Mouse (Mus musculus) liver, embryonic 14.5 days (tissue): Measurements from ENCODE around the gene Isg20l2. TPM values are rescaled to one million over a fixed set of nuclear protein-coding genes. Genes with fewer than 3 reads are reported as not detected.

ENCODE experiments used
- ATAC-seq: fragments of 200-750 bp; cut with Nextera tagmentation; 2 replicates; pipeline ENCODE4 v1.8.0; 2017; ENCODE audit warnings: moderate number of reproducible peaks, mild to moderate bottlenecking, moderate library complexity; ENCODE audit not compliant: insufficient read depth
- DNase-seq, 3 experiments: peaks; one replicate each; pipeline ENCODE4 v3.0.0-alpha.2; 2012 to 2013; ENCODE audit warnings: low read depth in 3 of 3, low spot score in 3 of 3
- H3K27ac ChIP-seq: fragments of 300-500 bp; sonication (generic); 2 replicates; pipeline ENCODE4 v1.5.1; 2014; ENCODE audit warnings: moderate library complexity, mild to moderate bottlenecking, control low read depth, inconsistent platforms
- H3K27me3 ChIP-seq: fragments of 300-500 bp; sonication (generic); 2 replicates; pipeline ENCODE4 v1.6.1; 2014; ENCODE audit warnings: mild to moderate bottlenecking, low read length, moderate library complexity; ENCODE audit not compliant: control insufficient read depth, insufficient read depth
- H3K36me3 ChIP-seq: fragments of 300-500 bp; sonication (generic); replicated peaks from 2 replicates; pipeline ENCODE4 v1.6.1; 2014; ENCODE audit warnings: low read depth; ENCODE audit not compliant: control insufficient read depth, insufficient read depth
- H3K4me1 ChIP-seq, 2 experiments: fragments of 200-500 bp in 1 of 2; fragments of 300-500 bp in 1 of 2; sonication (generic) in 1 of 2; replicated peaks; 2 replicates each; pipeline ENCODE4 v1.6.1; 2012 to 2014; ENCODE audit warnings: antibody characterized with exemption in 1 of 2, inconsistent platforms in 1 of 2, low read length in 1 of 2; ENCODE audit not compliant: control insufficient read depth in 2 of 2, insufficient read depth in 2 of 2
- H3K4me2 ChIP-seq: fragments of 300-500 bp; sonication (generic); 2 replicates; pipeline ENCODE4 v1.6.1; 2014; ENCODE audit warnings: low read depth, mild to moderate bottlenecking, control low read depth, moderate library complexity
- H3K4me3 ChIP-seq, 2 experiments: fragments of 200-500 bp in 1 of 2; fragments of 300-500 bp in 1 of 2; sonication (generic) in 1 of 2; 2 replicates each; pipeline ENCODE4 v1.5.1; 2012 to 2014; ENCODE audit warnings: low read depth in 2 of 2, low read length in 2 of 2, mild to moderate bottlenecking in 2 of 2, control low read depth in 1 of 2, inconsistent platforms in 1 of 2, moderate library complexity in 1 of 2; ENCODE audit not compliant: insufficient read depth in 1 of 2
- H3K9ac ChIP-seq: fragments of 300-500 bp; sonication (generic); replicated peaks from 2 replicates; pipeline ENCODE4 v1.6.1; 2014; ENCODE audit warnings: mild to moderate bottlenecking, control low read depth, moderate library complexity
- H3K9me3 ChIP-seq: fragments of 300-500 bp; sonication (generic); 2 replicates; pipeline ENCODE4 v1.6.1; 2016; ENCODE audit warnings: low read length, mixed read lengths; ENCODE audit not compliant: control insufficient read depth
- CTCF ChIP-seq: IDR thresholded peaks from 2 replicates; pipeline ENCODE4 v1.5.1; 2016; ENCODE audit warnings: antibody characterized with exemption, low read depth, control low read depth
- EP300 ChIP-seq: IDR thresholded peaks from 2 replicates; pipeline ENCODE4 v1.6.1; 2016; ENCODE audit warnings: antibody characterized with exemption, low read depth
- WGBS: fragments of 180-500 bp; shearing (Covaris S2); extraction: QIAGEN DNeasy Blood & Tissue Kit; methylation state at CpG from one replicate; pipeline ENCODE4 v1.1.7; 2014; ENCODE audit not compliant: insufficient replicate concordance; 5-methylcytosine and 5-hydroxymethylcytosine counted together
- polyA plus RNA-seq, 2 experiments: library from polyadenylated mRNA; depleted of rRNA in 1 of 2; stranded (reverse) in 1 of 2; unstranded in 1 of 2; fragments of >200 nt; fragmentation: Nextera tagmentation in 1 of 2; extraction: Ambion mirVana in 1 of 2; gene quantifications; 2 replicates each; pipeline versions ENCODE4 v1.2.1 to v1.2.3; 2012 to 2014

Gene Isg20l2
- polyA plus RNA-seq, 2 experiments, result 9.7 to 14.8 TPM

GRCm38 (mm10) chr3:87929341-87930077 is 605 bp upstream of the Isg20l2 start:
- peak overlapping the region; percentile 88 for H3K4me2 ChIP-seq
- WGBS, result 2% methylated on average over 26 of the region's 26 CpGs
- no peaks in the 10 kb centered on the region for H3K27me3 ChIP-seq
- peaks cover 6 to 13% of the 10 kb centered on the region in 2 experiments for H3K4me1 ChIP-seq
- peak overlapping the region; percentile 75 for H3K27ac ChIP-seq
- H3K9me3 ChIP-seq, result no peaks in the 10 kb centered on the region
- peak overlapping the region; percentile 81 for H3K9ac ChIP-seq
- DNase-seq (no peak), ATAC-seq (peak; percentile 52)
- peak overlapping the region; percentile 93 to 96 for H3K4me3 ChIP-seq
- TF ChIP-seq EP300 (no peak), CTCF (no peak)
- H3K36me3 ChIP-seq, result peaks cover 24% of the 10 kb centered on the region

- WGBS, result 69% methylated on average over 5 of the region's 5 CpGs
- no peak for ATAC-seq
- no peak overlapping the region for H3K9ac ChIP-seq
- H3K27me3 ChIP-seq, result no peaks in the 10 kb centered on the region
- H3K27ac ChIP-seq, result no peak overlapping the region
- peaks cover 6 to 11% of the 10 kb centered on the region in 2 experiments for H3K4me1 ChIP-seq
- H3K9me3 ChIP-seq, result no peaks in the 10 kb centered on the region
- no peak for DNase-seq
- H3K36me3 ChIP-seq, result peaks cover 43% of the 10 kb centered on the region
- H3K4me3 ChIP-seq, result no peak overlapping the region
- no peak for TF ChIP-seq CTCF
- TF ChIP-seq EP300, result no peak
- no peak overlapping the region for H3K4me2 ChIP-seq
Observed at GRCm38 (mm10) chr3:87934026-87934425, 3.9 kb downstream of the Isg20l2 start.

GRCm38 (mm10) chr3:87934501-87934900 is 4.4 kb downstream of the Isg20l2 start:
- Histone ChIP-seq H3K9me3 (no peaks in the 10 kb centered on the region), H3K4me2 (no peak overlapping the region), H3K4me3 (no peak overlapping the region), H3K27me3 (no peaks in the 10 kb centered on the region), H3K4me1 (peaks cover 6 to 7% of the 10 kb centered on the region in 2 experiments; a peak in 3 of 4 replicates), H3K27ac (no peak overlapping the region), H3K9ac (no peak overlapping the region), H3K36me3 (peaks cover 48% of the 10 kb centered on the region)
- no peak for ATAC-seq
- DNase-seq, result no peak
- TF ChIP-seq CTCF, result peak; percentile 22; the same call in 1 of the 2 replicates
- TF ChIP-seq EP300, result no peak
- 77% methylated on average over 4 of the region's 4 CpGs for WGBS

GRCm38 (mm10) chr3:87935201-87935600 is 5.1 kb downstream of the Isg20l2 start:
- peaks cover 6 to 7% of the 10 kb centered on the region in 2 experiments; a peak in 3 of 4 replicates for H3K4me1 ChIP-seq
- peaks cover 55% of the 10 kb centered on the region for H3K36me3 ChIP-seq
- TF ChIP-seq CTCF, result no peak
- TF ChIP-seq EP300, result no peak
- WGBS, result 68% methylated on average over 4 of the region's 4 CpGs
- H3K4me3 ChIP-seq, result no peak overlapping the region
- H3K9ac ChIP-seq, result no peak overlapping the region
- ATAC-seq (no peak), DNase-seq (no peak)
- H3K4me2 ChIP-seq, result no peak overlapping the region
- H3K9me3 ChIP-seq, result no peaks in the 10 kb centered on the region
- no peak overlapping the region for H3K27ac ChIP-seq
- no peaks in the 10 kb centered on the region for H3K27me3 ChIP-seq

GRCm38 (mm10) chr3:87935776-87936175 is 5.7 kb downstream of the Isg20l2 start:
- 89% methylated on average over 2 of the region's 2 CpGs for WGBS

More at GRCm38 (mm10) chr3:87935776-87936175, 5.7 kb downstream of the Isg20l2 start:
- no peaks in the 10 kb centered on the region for H3K9me3 ChIP-seq
- H3K4me1 ChIP-seq, result peaks cover 6 to 7% of the 10 kb centered on the region in 2 experiments; a peak in 3 of 4 replicates
- peak; percentile 36 to 48 (median 48) for DNase-seq
- H3K9ac ChIP-seq, result no peak overlapping the region
- no peak overlapping the region for H3K4me3 ChIP-seq
- no peak overlapping the region for H3K4me2 ChIP-seq
- H3K27ac ChIP-seq, result no peak overlapping the region
- peak; percentile 94 for TF ChIP-seq CTCF
- no peak for TF ChIP-seq EP300
- H3K36me3 ChIP-seq, result peaks cover 59% of the 10 kb centered on the region
- H3K27me3 ChIP-seq, result no peaks in the 10 kb centered on the region
- peak; percentile 22; the same call in 1 of the 2 replicates for ATAC-seq
